Mouse (Mus musculus) heart, adult 2 months (tissue): ENCODE measurements around the gene Cpa5. TPM values are rescaled to one million over a fixed set of nuclear protein-coding genes. Genes with fewer than 3 reads are reported as not detected.

ENCODE experiments used
- DNase-seq, 2 experiments: peaks; one replicate each; pipeline ENCODE4 v3.0.0; 2021
- H3K27ac ChIP-seq: fragments of 200-600 bp; 2 replicates; pipeline ENCODE4 v1.8.1; 2022
- H3K27me3 ChIP-seq: fragments of 200-500 bp; 2 replicates; pipeline ENCODE4 v1.6.1; 2012; ENCODE audit warnings: mild to moderate bottlenecking, low read length, inconsistent platforms, mixed read lengths; ENCODE audit not compliant: control insufficient read depth, insufficient read depth
- H3K36me3 ChIP-seq: fragments of 200-500 bp; 2 replicates; pipeline ENCODE4 v1.6.1; 2012; ENCODE audit warnings: low read length, inconsistent platforms; ENCODE audit not compliant: control insufficient read depth, insufficient read depth
- H3K4me1 ChIP-seq: fragments of 200-500 bp; 2 replicates; pipeline ENCODE4 v1.6.1; 2011; ENCODE audit warnings: low read length; ENCODE audit not compliant: control insufficient read depth, insufficient read depth
- H3K4me3 ChIP-seq: fragments of 200-600 bp; 2 replicates; pipeline ENCODE4 v1.8.1; 2022
- H3K79me2 ChIP-seq: fragments of 200-500 bp; replicated peaks from 2 replicates; pipeline ENCODE4 v1.6.1; 2012; ENCODE audit warnings: mild to moderate bottlenecking, inconsistent platforms, low read length, moderate library complexity, mixed read lengths; ENCODE audit not compliant: control insufficient read depth, insufficient read depth
- H3K9ac ChIP-seq: fragments of 200-500 bp; 2 replicates; pipeline ENCODE4 v1.6.1; 2012; ENCODE audit warnings: low read depth, mild to moderate bottlenecking, control low read depth, inconsistent platforms, low read length, mixed read lengths
- CTCF ChIP-seq: fragments of 200-600 bp; IDR thresholded peaks from 2 replicates; pipeline ENCODE4 v1.8.1; 2022; ENCODE audit warnings: antibody characterized with exemption, mild to moderate bottlenecking, moderate library complexity
- EP300 ChIP-seq: fragments of 200-500 bp; IDR thresholded peaks from 2 replicates; pipeline ENCODE4 v1.6.1; 2011; ENCODE audit warnings: low read depth, low read length, control low read depth; ENCODE audit not compliant: insufficient read depth
- POLR2A ChIP-seq: fragments of 200-500 bp; IDR thresholded peaks from 2 replicates; pipeline ENCODE4 v1.6.1; 2011; ENCODE audit warnings: mild to moderate bottlenecking, low read depth, low read length, control low read depth; ENCODE audit not compliant: insufficient read depth
- WGBS: fragments of 180-500 bp; shearing (Covaris S2); methylation state at CpG from one replicate; pipeline ENCODE4 v1.1.7; 2018; 5-methylcytosine and 5-hydroxymethylcytosine counted together
- intact Hi-C: fragments of 180-260 bp; cut with DNase I; formaldehyde crosslinking; loops from one replicate; pipeline ENCODE4 v1.15.1; 2025
- polyA plus RNA-seq: library from polyadenylated mRNA; depleted of rRNA; stranded (reverse); fragments of >200 nt; gene quantifications from 2 replicates; pipeline ENCODE4 v1.2.3, GENCODE M21; 2012
- total RNA-seq, 2 experiments: library from RNA; stranded (reverse); gene quantifications; 2 replicates each; pipeline ENCODE4 v1.2.3; 2021

Cpa5 gene
- total and polyA plus RNA-seq, 3 experiments = not detected

- no peak overlapping the region for H3K27ac ChIP-seq
- no peaks in the 10 kb centered on the region for H3K27me3 ChIP-seq
- DNase-seq = no peak
- no peaks in the 10 kb centered on the region for H3K36me3 ChIP-seq
- no peak overlapping the region for H3K4me3 ChIP-seq
- TF ChIP-seq CTCF = no peak
- TF ChIP-seq POLR2A = no peak
- TF ChIP-seq EP300 = no peak
- no peaks in the 10 kb centered on the region for H3K4me1 ChIP-seq
- no peak overlapping the region for H3K9ac ChIP-seq
- intact Hi-C loops = no loop called here
- WGBS = 48% methylated on average over 7 of the region's 7 CpGs
- H3K79me2 ChIP-seq = no peaks in the 10 kb centered on the region
Observed at GRCm38 (mm10) chr6:30594364-30594763, 16.4 kb upstream of the Cpa5 start.

GRCm38 (mm10) chr6:30596230-30596898 lies 14.4 kb upstream of the Cpa5 start:
- Histone ChIP-seq H3K4me1 (no peaks in the 10 kb centered on the region), H3K4me3 (no peak overlapping the region), H3K9ac (no peak overlapping the region), H3K79me2 (no peaks in the 10 kb centered on the region), H3K27me3 (no peaks in the 10 kb centered on the region), H3K36me3 (no peaks in the 10 kb centered on the region), H3K27ac (no peak overlapping the region)
- intact Hi-C loops = no loop called here
- no peak for DNase-seq
- WGBS = 86% methylated on average over 8 of the region's 8 CpGs
- TF ChIP-seq EP300 (no peak), POLR2A (no peak), CTCF (no peak)

- intact Hi-C loops = no loop called here
Observed at GRCm38 (mm10) chr6:30600033-30600432, 10.8 kb upstream of the Cpa5 start.

GRCm38 (mm10) chr6:30600995-30601394 lies 9.8 kb upstream of the Cpa5 start:
- H3K4me1 ChIP-seq = no peaks in the 10 kb centered on the region
- TF ChIP-seq CTCF (no peak), EP300 (no peak), POLR2A (no peak)
- H3K27me3 ChIP-seq = no peaks in the 10 kb centered on the region
- no peak overlapping the region for H3K27ac ChIP-seq
- H3K4me3 ChIP-seq = no peak overlapping the region
- 96% methylated on average over 1 of the region's 1 CpGs for WGBS
- intact Hi-C loops = no loop called here
- H3K79me2 ChIP-seq = no peaks in the 10 kb centered on the region
- H3K36me3 ChIP-seq = no peaks in the 10 kb centered on the region
- no peak for DNase-seq
- H3K9ac ChIP-seq = no peak overlapping the region

More at GRCm38 (mm10) chr6:30600033-30600432, 10.8 kb upstream of the Cpa5 start:
- Histone ChIP-seq H3K4me1 (no peaks in the 10 kb centered on the region), H3K9ac (no peak overlapping the region), H3K27ac (no peak overlapping the region), H3K4me3 (no peak overlapping the region), H3K79me2 (no peaks in the 10 kb centered on the region), H3K36me3 (no peaks in the 10 kb centered on the region), H3K27me3 (no peaks in the 10 kb centered on the region)
- TF ChIP-seq CTCF (no peak), POLR2A (no peak), EP300 (no peak)
- WGBS = 66% methylated on average over 3 of the region's 3 CpGs
- DNase-seq = no peak

- Histone ChIP-seq H3K27me3 (no peaks in the 10 kb centered on the region), H3K79me2 (no peaks in the 10 kb centered on the region), H3K4me3 (no peak overlapping the region), H3K36me3 (no peaks in the 10 kb centered on the region), H3K4me1 (no peaks in the 10 kb centered on the region), H3K9ac (no peak overlapping the region), H3K27ac (no peak overlapping the region)
- no peak for DNase-seq
- TF ChIP-seq POLR2A (no peak), CTCF (no peak), EP300 (no peak)
- intact Hi-C loops = no loop called here
- WGBS = 92% methylated on average over 7 of the region's 7 CpGs
Observed at GRCm38 (mm10) chr6:30604342-30604867, 6.4 kb upstream of the Cpa5 start.

GRCm38 (mm10) chr6:30605111-30605510 lies 5.7 kb upstream of the Cpa5 start:
- Histone ChIP-seq H3K27me3 (no peaks in the 10 kb centered on the region), H3K36me3 (no peaks in the 10 kb centered on the region), H3K4me3 (no peak overlapping the region), H3K4me1 (no peaks in the 10 kb centered on the region), H3K79me2 (no peaks in the 10 kb centered on the region), H3K27ac (no peak overlapping the region), H3K9ac (no peak overlapping the region)
- TF ChIP-seq EP300 = no peak
- TF ChIP-seq POLR2A = no peak
- no peak for TF ChIP-seq CTCF
- intact Hi-C loops = no loop called here
- no peak for DNase-seq
- WGBS = 88% methylated on average over 4 of the region's 4 CpGs
